Mouse (Mus musculus) urinary bladder, postnatal 36 days (tissue): ENCODE results near the gene Ipp.

Experiments used
- DNase-seq, 2 experiments: peaks; one replicate each; pipeline ENCODE4 v3.0.0; 2022; ENCODE audit warnings: low spot score in 2 of 2, mixed read lengths in 1 of 2

Ipp gene

GRCm38 (mm10) chr4:116557306-116558121 is 50.2 kb downstream of the Ipp start, which contains the start of gene Gpbp1l1:
TSS of gene Gpbp1l1 (plus strand) at chr4:116557658.
- peak; percentile 97 to 98 for DNase-seq

GRCm38 (mm10) chr4:116558151-116558882 is 51.0 kb downstream of the Ipp start:
- peak in 1 of 2 experiments; percentile 6 for DNase-seq
